Comparison of ENCODE assay signal across 1 mouse cellular context in the genomic region with DNA sequence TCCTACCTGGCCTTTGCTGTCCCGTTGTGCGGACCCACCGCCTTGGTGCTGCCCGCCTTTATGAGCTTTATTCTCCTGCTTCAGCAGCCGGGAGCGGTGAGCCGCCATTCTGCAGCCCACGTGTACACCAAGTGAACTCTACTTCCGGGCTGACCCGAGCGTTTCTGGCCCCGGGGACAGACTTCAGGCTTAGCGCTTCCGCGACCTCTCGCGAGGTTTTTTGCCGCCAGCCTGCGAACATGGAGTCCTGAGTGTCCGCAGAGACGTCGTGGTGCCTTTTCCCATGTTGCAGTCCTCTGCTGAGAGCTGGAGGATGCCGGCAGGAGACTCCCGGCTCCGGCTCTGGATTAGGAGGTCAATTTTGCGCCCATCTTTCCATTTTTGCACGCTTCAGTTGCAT.
TF ChIP-seq lines count a peak whose summit lies in the region.

No protein-coding gene starts in this region.

TF ChIP-seq in ES-E14, 5 proteins besides CTCF, POLR2A, EP300 and RAD21:
- TF ChIP-seq CHD2 (IDR thresholded peaks at IDR 0.05; ENCODE audit: low read depth, low read length): peak; percentile 52; the same call in 1 of the 2 replicates
- TF ChIP-seq MAFK (IDR thresholded peaks at IDR 0.05; ENCODE audit: insufficient read depth, low read depth, low read length): no peak
